In the genomic region with DNA sequence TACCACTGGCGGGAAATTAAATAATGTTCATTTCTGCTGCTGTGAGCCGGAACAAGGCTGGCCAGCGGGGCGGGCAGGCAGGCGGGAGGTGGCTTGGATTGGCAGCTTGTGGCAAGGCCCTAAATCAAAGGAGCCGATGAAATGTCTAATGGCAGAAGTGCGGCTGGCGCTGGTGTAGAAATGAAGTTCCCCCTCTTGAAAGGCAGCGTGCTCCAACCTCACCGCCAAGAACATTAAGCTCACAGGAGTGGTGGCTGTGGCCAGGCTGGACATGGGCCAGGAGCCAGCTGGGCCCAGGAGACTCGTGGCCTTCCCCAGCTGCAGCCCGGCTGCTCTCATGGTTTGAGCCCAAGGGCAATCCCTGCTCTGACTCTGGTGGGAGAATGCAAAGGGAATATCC, we compare ENCODE assay signal across 8 mouse cellular contexts.
DNase-seq lines count a peak whose midpoint lies in the region; ATAC-seq and TF ChIP-seq lines count a peak whose summit lies in the region.

No protein-coding gene starts in this region.

- no peak for TF ChIP-seq CTCF in liver, postnatal 0 days (IDR thresholded peaks at IDR 0.05; ENCODE audit: low read depth)

- no peaks in the 10 kb centered on the region for H3K4me1 ChIP-seq in liver, postnatal 0 days (ENCODE audit: insufficient read depth)

- H3K9me3 ChIP-seq in liver, postnatal 0 days (ENCODE audit: low read length), result no peaks in the 10 kb centered on the region

- peak; percentile 70 to 79 for DNase-seq in cerebellum, postnatal 10 days
- peak; percentile 68 to 78 for DNase-seq in adrenal gland, postnatal 36 days
- DNase-seq in heart, postnatal 25 days (ENCODE audit: low spot score), result peak; percentile 60
- DNase-seq in lung, postnatal 4 days, result peak; percentile 38 to 81
- no peak for DNase-seq in left cerebral cortex, adult 9 months (ENCODE audit: low spot score in 2 of 2)
- DNase-seq in spleen, postnatal 14 days (ENCODE audit: low spot score in 2 of 2), result no peak
- DNase-seq in liver, postnatal 0 days, result no peak

- H3K36me3 ChIP-seq in liver, postnatal 0 days (replicated peaks; ENCODE audit: insufficient read depth, low read length), result no peaks in the 10 kb centered on the region

- 73% methylated on average over 12 of the region's 12 CpGs for WGBS in liver, postnatal 0 days (ENCODE audit: insufficient replicate concordance)

- H3K4me2 ChIP-seq in liver, postnatal 0 days (ENCODE audit: low read depth, low read length), result no peak overlapping the region

- H3K27me3 ChIP-seq in liver, postnatal 0 days (ENCODE audit: insufficient read depth, low read length), result no peaks in the 10 kb centered on the region

- intact Hi-C loops in heart, postnatal 25 days (cut with DNase I), result no loop called here

- H3K4me3 ChIP-seq in liver, postnatal 0 days (ENCODE audit: low read depth, low read length), result no peak overlapping the region

- no peak for TF ChIP-seq EP300 in liver, postnatal 0 days (IDR thresholded peaks at IDR 0.05; ENCODE audit: low read depth)

- no peak overlapping the region for H3K9ac ChIP-seq in liver, postnatal 0 days (replicated peaks)

- no peak for ATAC-seq in cerebellum, adult (ENCODE audit: insufficient number of reproducible peaks, low FRiP score, low TSS enrichment)
- no peak for ATAC-seq in liver, postnatal 0 days

- H3K27ac ChIP-seq in liver, postnatal 0 days (ENCODE audit: low read depth), result no peak overlapping the region

Comparison
In these comparisons a context has a peak if more than half of its experiments do, and no peak if none do; other contexts are left out.
1. DNase-seq: peak in cerebellum, postnatal 10 days (2 of 2), adrenal gland, postnatal 36 days (2 of 2), heart, postnatal 25 days (single experiment) and lung, postnatal 4 days (2 of 2); none in left cerebral cortex, adult 9 months (0 of 2), spleen, postnatal 14 days (0 of 2) and liver, postnatal 0 days (single experiment).